Mouse (Mus musculus) CH12.LX (cell line): Measurements from ENCODE around the gene Oaz1.

ENCODE experiments used
- POLR2A ChIP-seq: IDR thresholded peaks from 2 replicates; pipeline ENCODE4 v1.6.1; 2011; ENCODE audit warnings: low read depth, mild to moderate bottlenecking, improper control_type of control experiment, low read length
- SIN3A ChIP-seq: IDR thresholded peaks from 2 replicates; pipeline ENCODE4 v1.6.1; 2012; ENCODE audit warnings: low read length, improper control_type of control experiment, inconsistent platforms
- UBTF ChIP-seq: IDR thresholded peaks from 2 replicates; pipeline ENCODE4 v1.6.1; 2012; ENCODE audit warnings: low read depth, mild to moderate bottlenecking, inconsistent platforms, low read length, improper control_type of control experiment, moderate library complexity

DNA sequence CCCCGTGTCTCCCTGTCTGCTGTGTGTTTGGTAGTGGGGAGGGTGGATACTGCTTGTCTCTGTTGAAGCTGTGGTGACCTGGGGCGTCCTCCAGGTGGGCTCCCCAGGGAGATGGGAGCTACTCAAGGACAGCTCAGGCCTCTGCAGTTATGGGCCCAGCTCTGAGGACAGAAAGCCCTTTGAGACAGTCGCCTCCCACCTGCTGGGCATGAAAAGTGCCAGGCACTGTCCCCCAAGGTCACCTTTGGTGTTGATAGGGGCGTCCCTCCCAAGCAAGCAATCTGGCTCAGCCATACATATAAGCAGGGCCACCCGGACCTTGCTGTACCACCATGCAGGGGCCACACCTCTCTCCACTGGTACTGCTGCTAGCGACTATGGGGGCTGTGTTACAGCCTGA, 21.5 kb upstream of the Oaz1 start, which contains the start of gene Amh:
- TF ChIP-seq UBTF (no peak), POLR2A (no peak), SIN3A (no peak)
